Mouse (Mus musculus) heart, adult 2 months (tissue): ENCODE results near the gene Ret.

ENCODE experiments used
- CTCF ChIP-seq: fragments of 200-600 bp; IDR thresholded peaks from 2 replicates; pipeline ENCODE4 v1.8.1; 2022; ENCODE audit warnings: antibody characterized with exemption, mild to moderate bottlenecking, moderate library complexity
- EP300 ChIP-seq: fragments of 200-500 bp; IDR thresholded peaks from 2 replicates; pipeline ENCODE4 v1.6.1; 2011; ENCODE audit warnings: low read depth, low read length, control low read depth; ENCODE audit not compliant: insufficient read depth

DNA sequence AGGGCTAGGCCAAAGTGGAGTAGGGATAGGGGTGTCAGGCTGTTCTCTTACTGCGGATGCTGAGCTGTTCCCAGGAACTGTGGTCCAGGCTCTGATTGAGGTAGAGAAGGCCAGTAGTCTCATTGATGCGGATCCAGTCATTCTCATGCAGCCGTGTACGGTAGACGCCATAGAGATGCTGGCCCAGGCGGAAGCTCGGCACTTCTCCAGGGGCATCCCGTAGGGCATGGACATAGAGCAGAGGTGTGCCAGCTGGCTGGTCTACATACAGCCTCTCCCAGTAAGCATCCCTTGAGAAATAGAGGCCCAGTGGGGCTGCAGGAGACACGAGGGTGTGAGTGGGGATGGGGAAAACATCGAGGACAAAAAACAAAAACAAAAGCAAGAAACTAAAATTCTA lies 13.4 kb downstream of the Ret start:
- no peak for TF ChIP-seq CTCF
- TF ChIP-seq EP300, result no peak
